Mouse (Mus musculus) intestine, embryonic 15.5 days (tissue): ENCODE measurements at regions not wholly inside any gene's neighbourhood (a gene's known extent, or its start where the extent isn't known, plus 50 kb on each side); places are given as distances from the start of the nearest gene placed in this dataset.

Experiments used
- ATAC-seq: fragments of 200-750 bp; cut with Nextera tagmentation; 2 replicates; pipeline ENCODE4 v1.8.0; 2017; ENCODE audit warnings: moderate TSS enrichment, moderate library complexity
- H3K27ac ChIP-seq: fragments of 300-500 bp; sonication (generic); 2 replicates; pipeline ENCODE4 v1.5.1; 2015; ENCODE audit warnings: mild to moderate bottlenecking, inconsistent platforms
- H3K27me3 ChIP-seq: fragments of 300-500 bp; sonication (generic); replicated peaks from 2 replicates; pipeline ENCODE4 v1.6.1; 2015; ENCODE audit warnings: inconsistent platforms
- H3K36me3 ChIP-seq: fragments of 300-500 bp; sonication (generic); 2 replicates; pipeline ENCODE4 v1.6.1; 2015; ENCODE audit warnings: inconsistent platforms
- H3K4me1 ChIP-seq: fragments of 300-500 bp; sonication (generic); replicated peaks from 2 replicates; pipeline ENCODE4 v1.6.1; 2015; ENCODE audit warnings: inconsistent platforms
- H3K4me2 ChIP-seq: fragments of 300-500 bp; sonication (generic); replicated peaks from 2 replicates; pipeline ENCODE4 v1.6.1; 2015; ENCODE audit warnings: mild to moderate bottlenecking, inconsistent platforms
- H3K4me3 ChIP-seq: fragments of 300-500 bp; sonication (generic); replicated peaks from 2 replicates; pipeline ENCODE4 v1.5.1; 2015; ENCODE audit warnings: inconsistent platforms
- H3K9ac ChIP-seq: fragments of 300-500 bp; sonication (generic); 2 replicates; pipeline ENCODE4 v1.6.1; 2015; ENCODE audit warnings: inconsistent platforms
- H3K9me3 ChIP-seq: fragments of 300-500 bp; sonication (generic); 2 replicates; pipeline ENCODE4 v1.6.1; 2016; ENCODE audit warnings: inconsistent platforms
- WGBS: fragments of 180-500 bp; shearing (Covaris S2); methylation state at CpG from one replicate; pipeline ENCODE4 v1.1.7; 2015; 5-methylcytosine and 5-hydroxymethylcytosine counted together

DNA sequence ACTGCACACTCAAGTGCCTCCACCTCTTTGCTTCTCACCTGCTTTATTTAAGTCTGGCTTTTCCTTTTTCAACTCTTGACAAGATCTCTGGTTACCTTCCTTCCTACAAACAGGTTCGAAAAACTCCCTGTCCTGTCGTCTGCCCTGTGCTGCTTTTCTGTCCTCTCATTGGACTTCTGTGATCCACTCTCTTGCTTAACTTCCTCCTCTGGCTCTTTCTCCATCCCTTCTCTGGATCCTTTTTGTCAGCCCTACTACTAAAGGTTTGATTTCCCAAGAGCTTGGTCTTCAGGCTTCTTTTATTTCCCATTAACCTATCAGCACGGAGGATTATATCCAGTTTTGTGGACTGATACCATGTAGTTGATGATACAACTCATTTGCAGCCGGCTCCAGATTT, 149.8 kb downstream of the Satb1 start:
- ATAC-seq = no peak
- Histone ChIP-seq H3K4me2 (no peak overlapping the region), H3K36me3 (no peaks in the 10 kb centered on the region), H3K27ac (no peak overlapping the region), H3K27me3 (no peaks in the 10 kb centered on the region), H3K4me3 (no peak overlapping the region), H3K4me1 (no peaks in the 10 kb centered on the region), H3K9me3 (no peaks in the 10 kb centered on the region), H3K9ac (no peak overlapping the region)
- WGBS = 82% methylated on average over 4 of the region's 4 CpGs

DNA sequence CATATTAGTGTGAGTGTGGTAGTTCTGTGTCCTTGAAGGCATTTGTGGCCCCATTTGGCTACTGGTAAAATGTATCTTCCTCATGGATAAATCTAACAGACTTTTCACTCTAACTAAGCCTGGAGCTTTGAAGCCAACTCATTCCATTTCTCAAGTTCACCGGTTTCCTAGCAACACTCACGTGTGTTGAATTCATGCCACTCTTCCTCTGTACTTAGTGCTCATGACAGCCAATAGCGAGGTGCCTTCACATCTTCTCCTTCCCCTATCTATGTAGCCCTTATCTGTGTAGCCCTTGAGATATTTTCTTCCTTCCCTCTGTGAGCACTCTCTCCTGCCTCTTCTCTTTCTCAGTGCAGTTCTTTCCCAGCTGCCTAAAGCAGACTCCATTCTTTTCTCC, 150.7 kb downstream of the Satb1 start:
- Histone ChIP-seq H3K9me3 (no peaks in the 10 kb centered on the region), H3K4me1 (no peaks in the 10 kb centered on the region), H3K4me2 (no peak overlapping the region), H3K27me3 (no peaks in the 10 kb centered on the region), H3K27ac (no peak overlapping the region), H3K4me3 (no peak overlapping the region), H3K36me3 (no peaks in the 10 kb centered on the region), H3K9ac (no peak overlapping the region)
- no peak for ATAC-seq
- WGBS = 72% methylated on average over 3 of the region's 3 CpGs

DNA sequence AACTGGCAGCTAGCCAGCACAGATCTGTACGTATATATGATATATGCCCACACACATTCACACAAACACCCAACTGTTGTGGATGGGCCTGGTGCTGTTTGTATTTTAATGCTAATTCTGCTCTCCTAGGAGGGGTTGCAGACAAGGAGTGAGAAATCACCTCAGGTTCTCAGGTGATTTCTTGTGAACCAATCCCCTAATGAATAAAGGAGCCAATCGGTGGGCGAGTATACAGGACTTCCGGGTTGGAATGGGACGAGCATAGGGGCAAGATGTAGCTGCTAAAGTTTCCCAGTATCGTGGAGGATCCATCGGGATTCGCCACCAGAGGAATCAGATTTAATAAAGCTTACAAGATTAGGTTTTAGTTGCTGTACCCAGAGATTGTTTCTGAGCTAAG, 155.6 kb downstream of the Satb1 start:
- no peak for ATAC-seq
- 90% methylated on average over 8 of the region's 8 CpGs for WGBS
- Histone ChIP-seq H3K4me3 (no peak overlapping the region), H3K9ac (no peak overlapping the region), H3K27ac (no peak overlapping the region), H3K27me3 (no peaks in the 10 kb centered on the region), H3K4me2 (no peak overlapping the region), H3K36me3 (no peaks in the 10 kb centered on the region), H3K9me3 (no peaks in the 10 kb centered on the region), H3K4me1 (no peaks in the 10 kb centered on the region)

DNA sequence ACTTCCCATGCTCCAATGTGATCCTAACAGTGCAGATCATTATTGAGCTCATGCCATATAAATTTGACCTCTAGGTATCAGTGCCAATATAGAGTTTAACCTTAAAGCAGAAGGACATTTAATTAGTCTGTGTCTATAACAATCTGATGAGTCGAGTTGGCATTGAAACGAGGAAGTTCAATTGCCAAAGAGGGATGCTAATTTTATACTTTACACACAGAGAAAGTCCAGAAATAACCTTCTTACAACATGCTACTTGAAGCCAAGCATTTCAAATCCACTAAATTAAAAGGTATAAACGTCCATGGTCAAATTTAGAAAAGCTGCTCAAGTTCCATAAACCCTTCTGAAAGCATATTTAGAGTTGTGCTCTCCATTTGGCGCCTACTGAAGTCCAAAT, 174.7 kb downstream of the Satb1 start:
- ATAC-seq = no peak
- H3K36me3 ChIP-seq = no peaks in the 10 kb centered on the region
- no peaks in the 10 kb centered on the region for H3K4me1 ChIP-seq
- H3K4me3 ChIP-seq = no peak overlapping the region
- H3K27me3 ChIP-seq = no peaks in the 10 kb centered on the region
- no peaks in the 10 kb centered on the region for H3K9me3 ChIP-seq
- no peak overlapping the region for H3K9ac ChIP-seq
- 78% methylated on average over 4 of the region's 4 CpGs for WGBS
- no peak overlapping the region for H3K27ac ChIP-seq
- H3K4me2 ChIP-seq = no peak overlapping the region

DNA sequence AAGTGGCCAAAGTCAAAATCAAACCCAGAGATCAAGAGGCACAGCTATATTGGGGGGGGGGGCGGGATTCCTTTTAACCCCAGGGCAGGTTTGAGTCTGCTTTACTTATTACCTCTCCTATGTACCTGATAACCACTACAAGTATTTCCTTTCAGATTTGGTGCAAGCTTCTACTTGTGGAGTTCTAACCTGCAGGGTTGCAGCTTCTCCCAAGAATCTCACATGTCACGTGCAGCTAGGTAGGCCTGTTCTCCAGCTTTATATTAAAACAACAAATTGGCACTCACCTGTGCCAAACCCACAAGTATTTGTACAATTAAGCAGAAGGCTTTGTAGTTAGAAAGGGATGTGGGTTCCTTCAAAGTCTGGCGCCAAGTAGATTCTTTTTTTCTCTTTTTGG, 179.2 kb downstream of the Satb1 start:
- Histone ChIP-seq H3K4me3 (no peak overlapping the region), H3K36me3 (no peaks in the 10 kb centered on the region), H3K27me3 (no peaks in the 10 kb centered on the region), H3K27ac (no peak overlapping the region), H3K4me1 (no peaks in the 10 kb centered on the region), H3K9me3 (no peaks in the 10 kb centered on the region), H3K4me2 (no peak overlapping the region), H3K9ac (no peak overlapping the region)
- no peak for ATAC-seq
- WGBS = 80% methylated on average over 3 of the region's 3 CpGs

DNA sequence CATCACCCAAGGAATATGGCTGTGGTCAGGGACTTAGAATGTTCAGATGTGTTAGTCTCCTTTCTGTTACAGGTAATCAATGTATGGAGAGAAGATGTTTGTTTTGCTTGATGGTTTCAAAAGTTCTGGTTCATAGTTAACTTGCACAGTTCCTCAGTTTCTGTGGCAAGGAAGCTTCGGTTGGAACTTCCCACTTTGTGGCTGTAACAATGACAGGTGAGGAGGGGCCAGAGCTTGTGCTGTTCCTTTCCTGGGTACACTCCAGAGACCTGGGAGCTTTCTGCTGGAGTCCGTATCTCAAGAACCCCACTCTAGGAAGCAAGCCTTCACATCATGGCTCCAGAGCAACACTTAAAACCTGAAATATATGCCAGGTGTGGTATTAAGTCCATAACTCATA, 181.2 kb downstream of the Satb1 start:
- ATAC-seq = no peak
- no peaks in the 10 kb centered on the region for H3K4me1 ChIP-seq
- H3K36me3 ChIP-seq = no peaks in the 10 kb centered on the region
- no peak overlapping the region for H3K27ac ChIP-seq
- H3K9ac ChIP-seq = no peak overlapping the region
- 80% methylated on average over 2 of the region's 2 CpGs for WGBS
- H3K9me3 ChIP-seq = no peaks in the 10 kb centered on the region
- H3K4me2 ChIP-seq = no peak overlapping the region
- no peak overlapping the region for H3K4me3 ChIP-seq
- no peaks in the 10 kb centered on the region for H3K27me3 ChIP-seq

DNA sequence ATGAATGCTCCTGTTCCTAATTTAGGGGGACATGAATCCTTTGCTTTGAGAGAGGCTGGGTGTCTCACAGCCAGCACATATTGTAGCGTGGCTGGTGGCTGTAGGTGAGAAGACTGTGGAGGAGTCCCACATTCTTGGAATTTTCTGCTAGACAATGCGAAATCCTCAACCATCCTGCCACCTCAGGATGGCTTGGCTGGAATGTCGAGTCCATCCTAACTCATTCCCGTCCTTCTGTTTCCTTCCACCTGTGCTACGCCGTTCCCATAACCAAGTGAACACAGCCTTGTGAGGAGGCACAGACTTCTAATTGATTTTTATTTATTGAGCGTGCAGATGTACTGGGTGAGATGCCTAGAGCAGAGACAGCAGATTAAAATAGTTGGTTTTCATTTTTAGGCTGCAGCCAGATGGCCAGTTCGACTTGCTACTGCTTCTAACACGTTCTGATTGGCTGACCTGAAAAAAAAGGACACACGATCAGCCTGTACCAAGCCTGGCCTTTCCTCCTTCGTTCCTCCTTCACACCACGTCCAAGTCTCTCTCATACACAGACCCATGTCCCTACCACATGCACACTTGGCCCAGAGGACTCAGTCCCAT, 183.8 kb downstream of the Satb1 start:
- Histone ChIP-seq H3K4me2 (no peak overlapping the region), H3K4me3 (no peak overlapping the region), H3K27ac (no peak overlapping the region), H3K9me3 (no peaks in the 10 kb centered on the region), H3K27me3 (no peaks in the 10 kb centered on the region), H3K36me3 (no peaks in the 10 kb centered on the region), H3K9ac (no peak overlapping the region), H3K4me1 (no peaks in the 10 kb centered on the region)
- 76% methylated on average over 12 of the region's 12 CpGs for WGBS
- no peak for ATAC-seq

DNA sequence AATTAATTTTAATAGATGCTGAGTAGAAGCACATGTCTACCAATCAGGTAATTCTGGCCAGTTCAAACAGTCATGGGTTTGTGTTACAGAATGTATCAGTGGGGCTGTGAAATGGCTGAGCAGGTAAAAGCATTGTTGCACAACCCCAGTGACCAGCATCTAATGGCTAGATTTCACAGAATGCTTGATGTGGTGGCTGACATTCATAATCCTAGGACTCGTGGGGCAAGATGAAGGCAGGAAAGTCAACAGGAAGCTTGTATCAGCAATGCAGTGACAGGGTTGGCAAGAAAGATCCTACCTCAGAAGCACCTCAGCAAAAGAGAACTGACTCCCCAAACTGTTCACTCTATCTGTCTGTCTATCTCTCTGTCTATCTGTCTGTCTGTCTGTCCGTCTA, 186.7 kb downstream of the Satb1 start:
- H3K9ac ChIP-seq = no peak overlapping the region
- H3K27ac ChIP-seq = no peak overlapping the region
- no peaks in the 10 kb centered on the region for H3K27me3 ChIP-seq
- no peak overlapping the region for H3K4me2 ChIP-seq
- H3K9me3 ChIP-seq = no peaks in the 10 kb centered on the region
- no peaks in the 10 kb centered on the region for H3K36me3 ChIP-seq
- no peak for ATAC-seq
- no peak overlapping the region for H3K4me3 ChIP-seq
- 72% methylated on average over 2 of the region's 2 CpGs for WGBS
- no peaks in the 10 kb centered on the region for H3K4me1 ChIP-seq

DNA sequence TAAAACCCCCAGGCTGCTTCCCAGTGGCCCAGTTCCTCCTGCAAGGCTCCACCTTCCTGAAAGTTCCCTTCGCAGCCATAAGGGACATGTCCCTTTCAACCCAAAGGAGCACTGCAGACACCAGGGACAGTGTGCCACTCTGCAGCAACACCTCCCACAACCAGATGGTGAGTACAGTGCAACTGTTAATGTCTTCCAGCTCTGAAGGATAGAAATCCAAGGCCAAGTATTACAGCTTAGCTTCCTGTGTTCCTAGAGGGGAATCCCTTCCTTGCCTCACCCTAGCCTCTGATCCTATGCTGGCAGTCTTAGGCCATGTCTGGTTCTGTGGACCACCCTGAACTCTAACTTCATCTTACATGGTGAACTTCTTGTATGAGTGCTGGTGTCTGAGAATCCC, 187.2 kb downstream of the Satb1 start:
- H3K36me3 ChIP-seq = no peaks in the 10 kb centered on the region
- H3K27me3 ChIP-seq = no peaks in the 10 kb centered on the region
- no peak overlapping the region for H3K4me2 ChIP-seq
- no peak overlapping the region for H3K27ac ChIP-seq
- H3K9me3 ChIP-seq = no peaks in the 10 kb centered on the region
- H3K4me3 ChIP-seq = no peak overlapping the region
- 67% methylated on average over 1 of the region's 1 CpGs for WGBS
- no peaks in the 10 kb centered on the region for H3K4me1 ChIP-seq
- no peak for ATAC-seq
- no peak overlapping the region for H3K9ac ChIP-seq

DNA sequence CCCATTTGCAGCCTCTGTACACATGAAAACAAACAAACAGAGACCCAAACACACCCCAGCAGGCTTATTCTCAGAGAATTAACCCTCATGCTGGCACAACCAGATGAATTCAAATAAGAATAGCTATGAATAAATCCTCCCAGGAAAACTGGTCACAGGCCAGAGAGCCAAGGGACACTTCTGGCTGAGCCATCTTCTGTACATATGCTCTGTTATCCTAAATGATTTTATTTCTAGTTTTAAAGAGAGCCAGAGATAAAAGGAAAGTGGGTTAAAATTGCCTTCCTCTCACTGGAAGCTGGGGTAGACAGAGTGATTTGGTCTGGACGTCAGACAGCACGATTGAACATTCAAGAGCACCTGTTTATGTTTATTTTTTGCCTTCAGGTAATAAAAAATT, 190.4 kb downstream of the Satb1 start:
- H3K27ac ChIP-seq = no peak overlapping the region
- no peaks in the 10 kb centered on the region for H3K4me1 ChIP-seq
- H3K4me3 ChIP-seq = no peak overlapping the region
- H3K36me3 ChIP-seq = no peaks in the 10 kb centered on the region
- no peak overlapping the region for H3K9ac ChIP-seq
- no peak for ATAC-seq
- H3K27me3 ChIP-seq = no peaks in the 10 kb centered on the region
- 50% methylated on average over 2 of the region's 2 CpGs for WGBS
- no peak overlapping the region for H3K4me2 ChIP-seq
- no peaks in the 10 kb centered on the region for H3K9me3 ChIP-seq

DNA sequence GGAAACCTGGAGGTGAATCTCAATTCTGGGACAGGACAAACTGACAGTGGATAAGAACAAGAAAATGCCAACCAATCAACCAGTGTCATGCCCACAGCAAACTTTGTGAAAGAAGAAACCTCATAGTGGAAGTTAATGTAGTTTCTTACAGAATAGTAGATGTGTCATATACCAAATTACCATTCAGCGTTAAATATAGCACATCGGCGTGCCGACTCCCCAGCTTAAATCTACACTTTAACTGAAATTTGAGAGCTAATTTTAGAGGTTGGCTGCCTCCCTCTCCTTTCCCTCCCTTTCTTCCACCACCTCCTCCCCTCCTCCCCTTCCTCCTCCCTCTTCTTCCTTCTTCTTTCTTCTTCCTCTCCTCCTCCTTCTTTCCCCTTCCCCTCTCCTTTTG, 197.2 kb downstream of the Satb1 start:
- WGBS = 95% methylated on average over 4 of the region's 4 CpGs
- no peak overlapping the region for H3K4me3 ChIP-seq
- no peaks in the 10 kb centered on the region for H3K4me1 ChIP-seq
- H3K9ac ChIP-seq = no peak overlapping the region
- H3K9me3 ChIP-seq = no peaks in the 10 kb centered on the region
- no peaks in the 10 kb centered on the region for H3K27me3 ChIP-seq
- no peaks in the 10 kb centered on the region for H3K36me3 ChIP-seq
- ATAC-seq = no peak
- H3K4me2 ChIP-seq = no peak overlapping the region
- no peak overlapping the region for H3K27ac ChIP-seq

DNA sequence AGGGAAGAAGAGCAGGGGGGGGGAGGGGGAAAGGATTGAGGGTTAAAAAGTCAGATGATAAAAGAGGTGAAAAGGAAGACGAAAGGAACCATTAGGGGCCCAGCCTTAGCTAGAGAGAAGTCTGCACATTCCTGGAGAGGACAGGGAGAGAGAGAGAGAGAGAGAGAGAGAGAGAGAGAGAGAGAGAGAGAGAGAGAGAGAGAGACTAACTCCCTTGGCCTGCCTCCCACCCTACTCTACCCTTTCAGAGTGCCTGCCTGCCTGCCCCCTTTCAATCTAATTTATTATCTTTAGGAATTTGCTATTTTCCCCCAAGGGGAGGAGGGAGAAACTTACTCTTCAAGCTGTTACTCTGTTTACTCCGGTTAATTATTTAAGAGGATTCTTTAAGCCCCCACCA, 201.5 kb downstream of the Satb1 start:
- H3K9ac ChIP-seq = no peak overlapping the region
- no peak overlapping the region for H3K4me3 ChIP-seq
- 22% methylated on average over 2 of the region's 2 CpGs for WGBS
- no peaks in the 10 kb centered on the region for H3K4me1 ChIP-seq
- no peak overlapping the region for H3K27ac ChIP-seq
- H3K4me2 ChIP-seq = no peak overlapping the region
- no peaks in the 10 kb centered on the region for H3K9me3 ChIP-seq
- no peak for ATAC-seq
- H3K27me3 ChIP-seq = no peaks in the 10 kb centered on the region
- no peaks in the 10 kb centered on the region for H3K36me3 ChIP-seq

DNA sequence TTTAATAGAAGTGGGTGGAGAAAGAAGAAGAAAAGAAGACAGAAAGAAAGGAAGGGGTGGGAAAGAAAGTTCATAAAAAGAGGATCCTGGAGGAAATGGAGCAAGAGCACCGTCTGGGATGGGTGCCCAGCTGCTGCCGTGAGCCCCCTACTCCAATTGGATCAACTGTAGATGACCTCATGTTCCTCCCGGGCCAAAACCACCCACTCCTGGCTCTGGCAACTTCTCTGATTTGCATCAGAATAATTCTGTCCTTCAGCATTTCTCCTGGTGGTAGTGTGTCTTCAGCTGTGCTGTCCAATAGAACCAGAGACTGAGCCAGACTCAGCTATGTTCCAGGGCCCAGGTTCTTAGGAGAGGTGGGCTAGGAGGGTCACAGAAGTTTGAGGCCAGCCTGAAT, 212.6 kb downstream of the Satb1 start:
- 52% methylated on average over 3 of the region's 3 CpGs for WGBS
- H3K27ac ChIP-seq = no peak overlapping the region
- H3K4me3 ChIP-seq = no peak overlapping the region
- no peak overlapping the region for H3K4me2 ChIP-seq
- H3K27me3 ChIP-seq = no peaks in the 10 kb centered on the region
- H3K4me1 ChIP-seq = no peaks in the 10 kb centered on the region
- no peaks in the 10 kb centered on the region for H3K9me3 ChIP-seq
- no peaks in the 10 kb centered on the region for H3K36me3 ChIP-seq
- no peak overlapping the region for H3K9ac ChIP-seq
- no peak for ATAC-seq

DNA sequence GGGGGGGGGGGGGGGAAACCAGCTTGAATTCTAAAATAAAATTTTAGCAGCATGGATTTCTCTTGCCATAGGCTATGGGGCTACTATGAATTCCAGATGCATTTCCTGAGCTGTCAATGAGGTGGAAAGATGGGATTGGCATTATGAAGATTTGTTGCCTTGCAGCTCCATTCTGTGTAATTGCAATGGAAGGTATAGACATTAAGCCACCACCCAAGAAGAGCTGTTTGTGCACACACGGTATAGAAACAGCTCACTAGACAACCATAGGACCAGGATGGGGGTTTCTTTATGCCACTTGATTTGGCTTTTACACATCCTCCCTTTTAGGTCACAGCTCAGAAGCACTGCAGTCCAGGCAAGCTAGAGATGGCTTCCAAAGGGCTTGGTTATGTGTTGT, 247.8 kb downstream of the Satb1 start:
- H3K9me3 ChIP-seq = no peaks in the 10 kb centered on the region
- ATAC-seq = no peak
- 73% methylated on average over 1 of the region's 1 CpGs for WGBS

More for the DNA sequence above, 247.8 kb downstream of the Satb1 start:
- Histone ChIP-seq H3K9ac (no peak overlapping the region), H3K4me1 (no peaks in the 10 kb centered on the region), H3K4me2 (no peak overlapping the region), H3K36me3 (no peaks in the 10 kb centered on the region), H3K27me3 (no peaks in the 10 kb centered on the region), H3K27ac (no peak overlapping the region), H3K4me3 (no peak overlapping the region)
